Mouse (Mus musculus): Measurements from ENCODE around the gene Man1c1. TPM values are rescaled to one million over a fixed set of nuclear protein-coding genes. Genes with fewer than 3 reads are reported as not detected.

Man1c1 gene
- polyA plus RNA-seq, 1 experiment from 2014 or later: 3.8 TPM

DNA sequence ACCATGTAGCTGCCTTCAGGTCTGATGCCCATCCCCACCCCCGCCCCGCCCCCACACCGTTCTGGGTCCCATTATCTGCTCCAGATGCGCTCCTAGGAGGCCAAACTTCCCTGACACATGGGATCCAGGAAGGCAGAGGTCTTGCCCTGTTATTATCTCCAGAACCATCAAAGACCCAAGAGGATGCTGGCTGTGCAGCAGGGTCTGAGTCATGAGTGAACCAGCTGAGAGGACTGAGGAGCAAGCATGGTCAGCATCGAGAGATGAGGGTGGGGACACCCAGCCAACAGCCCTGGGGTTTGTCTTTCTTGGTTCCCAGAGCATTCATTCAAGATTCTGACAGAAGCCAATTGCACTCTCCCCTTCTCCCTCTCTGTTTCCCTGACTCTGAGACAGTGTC lies 100.5 kb downstream of the Man1c1 start:
- no peaks in the 10 kb centered on the region for H3K27me3 ChIP-seq (replicated peaks)
- no peaks in the 10 kb centered on the region for H3K36me3 ChIP-seq (replicated peaks)
- 84% methylated on average over 5 of the region's 5 CpGs for WGBS
- no peak overlapping the region for H3K9ac ChIP-seq
- H3K4me1 ChIP-seq: peaks cover 16% of the 10 kb centered on the region
- no peak for ATAC-seq (replicated peaks)
- no peak overlapping the region for H3K4me3 ChIP-seq
- H3K4me2 ChIP-seq: no peak overlapping the region
- no peaks in the 10 kb centered on the region for H3K9me3 ChIP-seq
- H3K27ac ChIP-seq: no peak overlapping the region

DNA sequence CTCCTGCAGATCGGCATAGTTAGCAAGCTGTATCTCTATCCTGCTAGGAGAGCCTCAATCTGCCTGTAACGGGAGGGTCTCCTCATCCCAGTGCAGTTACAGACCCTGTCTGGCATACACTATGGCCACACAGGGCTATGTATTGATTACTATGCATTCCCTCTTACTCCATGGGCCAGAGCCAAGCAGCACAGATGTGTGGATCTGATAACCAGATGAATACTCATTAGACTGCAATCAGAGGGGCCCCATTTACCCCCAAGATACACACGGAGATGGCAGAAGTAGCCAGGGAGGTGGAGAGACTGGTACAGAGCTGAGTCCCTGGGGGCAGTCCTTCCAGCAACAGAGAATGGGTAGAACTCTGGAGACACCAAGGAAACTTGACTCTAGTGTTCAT lies 101.5 kb downstream of the Man1c1 start:
- H3K4me1 ChIP-seq: peaks cover 16% of the 10 kb centered on the region

GRCm38 (mm10) chr4:134601981-134602380 lies 102.1 kb downstream of the Man1c1 start:
- Histone ChIP-seq H3K27me3 (replicated peaks) (no peaks in the 10 kb centered on the region), H3K9ac (no peak overlapping the region), H3K4me2 (no peak overlapping the region), H3K9me3 (no peaks in the 10 kb centered on the region), H3K4me3 (no peak overlapping the region), H3K27ac (no peak overlapping the region), H3K4me1 (peaks cover 16% of the 10 kb centered on the region), H3K36me3 (replicated peaks) (no peaks in the 10 kb centered on the region)
- 72% methylated on average over 7 of the region's 7 CpGs for WGBS
- ATAC-seq (replicated peaks): no peak

More for the DNA sequence above, 101.5 kb downstream of the Man1c1 start:
- H3K4me2 ChIP-seq: no peak overlapping the region
- H3K4me3 ChIP-seq: no peak overlapping the region
- H3K27me3 ChIP-seq (replicated peaks): no peaks in the 10 kb centered on the region
- 66% methylated on average over 3 of the region's 3 CpGs for WGBS
- H3K27ac ChIP-seq: no peak overlapping the region
- no peaks in the 10 kb centered on the region for H3K9me3 ChIP-seq
- H3K9ac ChIP-seq: no peak overlapping the region
- ATAC-seq (replicated peaks): no peak
- no peaks in the 10 kb centered on the region for H3K36me3 ChIP-seq (replicated peaks)

GRCm38 (mm10) chr4:134601404-134601803 lies 102.7 kb downstream of the Man1c1 start:
- Histone ChIP-seq H3K9me3 (no peaks in the 10 kb centered on the region), H3K27ac (no peak overlapping the region), H3K9ac (no peak overlapping the region), H3K4me3 (no peak overlapping the region), H3K4me2 (no peak overlapping the region), H3K27me3 (replicated peaks) (no peaks in the 10 kb centered on the region), H3K36me3 (replicated peaks) (no peaks in the 10 kb centered on the region), H3K4me1 (peaks cover 13% of the 10 kb centered on the region)
- no peak for ATAC-seq (replicated peaks)
- 30% methylated on average over 8 of the region's 8 CpGs for WGBS

DNA sequence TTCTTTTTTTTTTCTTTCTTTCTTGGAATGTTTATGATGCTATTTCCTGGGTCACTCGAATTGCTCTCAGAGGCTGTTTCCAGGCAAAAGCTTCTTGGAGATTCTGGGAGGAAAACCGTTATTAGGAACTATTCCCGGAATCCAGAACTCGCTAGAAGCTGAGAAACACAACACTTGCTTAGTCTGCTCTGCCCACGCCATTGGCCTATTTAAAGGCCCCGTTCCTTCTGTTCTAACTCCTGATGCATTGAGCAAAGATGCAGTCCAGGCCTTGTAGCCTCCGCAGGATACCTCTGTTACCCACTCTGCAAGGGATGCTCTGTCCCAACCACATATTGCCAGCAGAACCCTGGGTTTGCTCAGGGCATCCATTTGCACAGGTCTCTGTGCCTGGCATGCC lies 103.3 kb downstream of the Man1c1 start:
- Histone ChIP-seq H3K4me1 (peaks cover 7% of the 10 kb centered on the region), H3K4me3 (no peak overlapping the region), H3K9ac (no peak overlapping the region), H3K27me3 (replicated peaks) (no peaks in the 10 kb centered on the region), H3K4me2 (no peak overlapping the region), H3K27ac (no peak overlapping the region), H3K9me3 (no peaks in the 10 kb centered on the region), H3K36me3 (replicated peaks) (no peaks in the 10 kb centered on the region)
- ATAC-seq (replicated peaks): no peak
- WGBS: 83% methylated on average over 7 of the region's 7 CpGs

DNA sequence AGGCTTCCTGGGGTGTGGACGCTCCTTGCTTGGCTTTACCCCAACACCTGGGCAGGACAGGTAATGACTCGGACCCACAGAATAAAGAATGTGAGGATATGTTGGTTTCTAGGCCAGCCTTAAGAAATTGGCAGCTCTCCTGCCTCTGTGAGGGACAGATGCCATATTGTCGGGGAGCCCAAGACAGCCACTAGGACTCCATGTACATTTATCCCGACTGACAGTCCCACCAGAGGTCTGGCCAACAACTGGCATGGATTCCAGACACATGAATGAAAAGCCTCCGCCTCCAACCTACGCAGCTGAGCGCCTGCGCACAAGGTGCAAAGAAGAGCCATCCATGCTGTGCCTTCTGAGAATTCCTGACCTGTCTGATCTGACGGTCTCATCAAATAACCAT lies 104.0 kb downstream of the Man1c1 start:
- no peak overlapping the region for H3K27ac ChIP-seq
- no peaks in the 10 kb centered on the region for H3K27me3 ChIP-seq (replicated peaks)
- no peaks in the 10 kb centered on the region for H3K9me3 ChIP-seq
- H3K36me3 ChIP-seq (replicated peaks): no peaks in the 10 kb centered on the region
- H3K4me3 ChIP-seq: no peak overlapping the region
- no peak for ATAC-seq (replicated peaks)
- no peak overlapping the region for H3K4me2 ChIP-seq
- WGBS: 77% methylated on average over 9 of the region's 9 CpGs
- H3K9ac ChIP-seq: no peak overlapping the region
- peaks cover 7% of the 10 kb centered on the region for H3K4me1 ChIP-seq

GRCm38 (mm10) chr4:134596816-134597692 lies 107.0 kb downstream of the Man1c1 start:
- no peak overlapping the region for H3K4me2 ChIP-seq

DNA sequence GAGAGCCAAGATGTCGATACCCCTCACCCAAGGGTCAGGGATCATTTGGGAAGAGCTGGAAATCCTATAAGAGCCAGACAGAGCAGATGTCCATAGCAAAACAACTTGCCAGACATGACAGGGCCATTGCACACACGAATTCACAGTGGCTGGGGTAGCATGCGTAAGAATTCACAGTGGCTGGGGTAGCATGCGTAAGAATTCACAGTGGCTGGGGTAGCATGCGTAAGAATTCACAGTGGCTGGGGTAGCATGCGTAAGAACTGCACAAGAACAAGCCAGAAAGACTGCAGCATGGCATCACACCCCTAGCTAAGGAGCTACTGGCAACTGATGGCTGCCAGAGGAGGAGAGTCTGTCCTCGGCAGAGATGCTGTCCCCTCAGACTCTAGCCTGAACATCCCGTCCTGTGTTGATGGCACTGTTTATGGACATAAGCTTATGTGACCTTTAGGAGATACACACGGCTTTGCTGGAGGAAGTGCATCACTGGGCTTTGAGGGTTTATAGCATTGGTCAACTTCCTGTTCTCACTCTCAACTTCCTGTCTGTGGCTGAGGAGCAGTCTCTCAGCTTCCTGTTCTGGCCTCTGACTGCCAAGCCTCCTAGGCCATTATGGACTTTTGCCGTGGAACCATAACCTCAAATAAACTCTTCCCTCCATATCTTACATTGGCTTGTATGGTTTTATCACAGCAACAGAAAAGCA lies 109.2 kb downstream of the Man1c1 start:
- Histone ChIP-seq H3K36me3 (replicated peaks) (no peaks in the 10 kb centered on the region), H3K9me3 (no peaks in the 10 kb centered on the region), H3K4me1 (peaks cover 18% of the 10 kb centered on the region), H3K27ac (no peak overlapping the region), H3K27me3 (replicated peaks) (no peaks in the 10 kb centered on the region), H3K4me2 (no peak overlapping the region), H3K4me3 (no peak overlapping the region), H3K9ac (no peak overlapping the region)
- ATAC-seq (replicated peaks): no peak
- WGBS: 90% methylated on average over 10 of the region's 10 CpGs

More at GRCm38 (mm10) chr4:134596816-134597692, 107.0 kb downstream of the Man1c1 start:
- no peak overlapping the region for H3K4me3 ChIP-seq
- H3K9ac ChIP-seq: no peak overlapping the region
- H3K36me3 ChIP-seq (replicated peaks): no peaks in the 10 kb centered on the region
- no peak overlapping the region for H3K27ac ChIP-seq
- WGBS: 84% methylated on average over 10 of the region's 10 CpGs
- ATAC-seq (replicated peaks): no peak
- peaks cover 9% of the 10 kb centered on the region; the same call in 1 of the 2 replicates for H3K4me1 ChIP-seq
- H3K9me3 ChIP-seq: no peaks in the 10 kb centered on the region
- H3K27me3 ChIP-seq (replicated peaks): no peaks in the 10 kb centered on the region

DNA sequence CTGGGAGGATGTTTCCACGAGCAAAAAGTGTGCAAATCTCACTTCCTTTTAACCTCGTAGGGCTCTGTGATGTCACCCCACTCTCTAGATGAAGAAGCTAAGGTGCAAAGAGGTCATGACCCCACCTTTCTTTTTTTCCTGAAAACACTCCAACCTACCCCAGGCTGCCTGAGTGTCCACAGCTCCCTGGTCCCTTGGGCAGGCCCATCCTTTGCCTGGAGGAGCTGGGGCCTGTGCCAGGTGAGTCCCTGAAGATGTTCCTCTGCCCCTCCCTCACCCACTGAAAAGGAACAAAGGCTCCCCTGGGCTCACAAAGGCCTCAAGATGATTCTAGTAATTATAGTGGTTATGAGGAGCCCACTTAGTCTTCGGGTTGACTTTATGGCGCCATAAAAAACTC lies 111.6 kb downstream of the Man1c1 start:
- 83% methylated on average over 4 of the region's 4 CpGs for WGBS
- Histone ChIP-seq H3K27ac (no peak overlapping the region), H3K27me3 (replicated peaks) (no peaks in the 10 kb centered on the region), H3K9me3 (no peaks in the 10 kb centered on the region), H3K9ac (no peak overlapping the region), H3K4me3 (no peak overlapping the region), H3K4me1 (peaks cover 21% of the 10 kb centered on the region), H3K4me2 (no peak overlapping the region), H3K36me3 (replicated peaks) (no peaks in the 10 kb centered on the region)
- no peak for ATAC-seq (replicated peaks)

DNA sequence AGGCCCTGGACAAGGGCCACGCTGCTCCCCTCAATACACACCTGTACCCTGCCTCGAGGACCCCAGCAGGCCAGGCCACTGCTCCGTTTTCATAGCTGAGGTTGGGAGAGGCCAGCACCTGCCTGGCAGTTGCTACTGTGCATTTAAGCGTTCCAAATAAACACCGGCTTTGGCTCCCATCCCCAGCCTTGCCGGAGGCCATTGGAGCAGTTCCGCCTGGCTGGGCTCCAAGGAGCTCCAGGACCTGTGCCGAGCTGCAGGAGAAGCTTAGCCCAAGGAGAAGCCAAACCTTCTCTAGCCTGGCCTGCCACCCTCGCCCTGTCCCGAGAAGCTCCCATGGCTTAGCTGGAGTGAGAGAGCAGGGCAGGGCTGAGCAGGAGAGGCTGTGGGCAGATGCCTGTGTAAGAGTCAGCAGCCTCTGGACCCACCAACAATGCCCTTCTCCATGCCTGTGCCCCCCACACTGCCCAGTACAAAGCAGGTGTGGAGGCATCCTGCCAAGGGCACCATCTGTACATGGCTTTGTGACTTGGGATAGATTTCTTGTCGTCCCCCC lies 112.5 kb downstream of the Man1c1 start:
- Histone ChIP-seq H3K4me3 (no peak overlapping the region), H3K9ac (no peak overlapping the region), H3K4me2 (no peak overlapping the region), H3K27me3 (replicated peaks) (no peaks in the 10 kb centered on the region), H3K9me3 (no peaks in the 10 kb centered on the region), H3K27ac (peak overlapping the region; percentile 75), H3K36me3 (replicated peaks) (no peaks in the 10 kb centered on the region), H3K4me1 (peaks cover 21% of the 10 kb centered on the region)
- peak; percentile 59; the same call in 1 of the 2 replicates for ATAC-seq (replicated peaks)
- WGBS: 42% methylated on average over 11 of the region's 11 CpGs

- H3K27me3 ChIP-seq (replicated peaks): no peaks in the 10 kb centered on the region
- no peaks in the 10 kb centered on the region for H3K36me3 ChIP-seq (replicated peaks)
- ATAC-seq (replicated peaks): no peak
- H3K9ac ChIP-seq: no peak overlapping the region
- peaks cover 21% of the 10 kb centered on the region for H3K4me1 ChIP-seq
- no peaks in the 10 kb centered on the region for H3K9me3 ChIP-seq
- H3K27ac ChIP-seq: no peak overlapping the region
- WGBS: 77% methylated on average over 10 of the region's 10 CpGs
- H3K4me3 ChIP-seq: no peak overlapping the region
- H3K4me2 ChIP-seq: no peak overlapping the region
Measured at GRCm38 (mm10) chr4:134590227-134590926, 113.7 kb downstream of the Man1c1 start.

GRCm38 (mm10) chr4:134589786-134590185 lies 114.3 kb downstream of the Man1c1 start:
- no peak for ATAC-seq (replicated peaks)
- Histone ChIP-seq H3K4me3 (no peak overlapping the region), H3K4me1 (peaks cover 21% of the 10 kb centered on the region), H3K9ac (no peak overlapping the region), H3K4me2 (no peak overlapping the region), H3K9me3 (no peaks in the 10 kb centered on the region), H3K27me3 (replicated peaks) (no peaks in the 10 kb centered on the region), H3K27ac (no peak overlapping the region), H3K36me3 (replicated peaks) (no peaks in the 10 kb centered on the region)
- 47% methylated on average over 9 of the region's 9 CpGs for WGBS
